Mouse (Mus musculus): ENCODE measurements at regions not wholly inside any gene's neighbourhood (a gene's known extent, or its start where the extent isn't known, plus 50 kb on each side); places are given as distances from the start of the nearest gene placed in this dataset.

DNA sequence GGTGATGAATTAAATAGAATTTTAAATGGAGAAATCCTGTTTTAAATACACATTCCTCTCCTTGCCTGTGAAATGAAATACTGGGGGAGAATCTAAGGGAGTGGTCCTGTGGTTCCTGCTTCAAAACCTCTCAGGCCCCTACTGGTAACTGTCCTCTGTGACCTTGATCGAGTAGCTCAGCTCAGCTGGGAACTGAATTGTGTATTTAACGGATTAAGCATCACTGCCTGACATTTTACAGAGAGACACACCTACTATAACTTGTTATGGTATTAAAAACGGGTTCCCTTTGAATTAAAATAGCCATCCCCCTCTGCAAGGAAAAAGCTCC is 203.2 kb upstream of the Chl1 start:
- no peak for TF ChIP-seq CTCF (IDR thresholded peaks at IDR 0.05; ENCODE audit: extremely low read depth, insufficient read length, insufficient replicate concordance, low read depth, low read length)
- no peak for TF ChIP-seq POLR2A (IDR thresholded peaks at IDR 0.05; ENCODE audit: low read depth, low read length)
- no peak overlapping the region for H3K27ac ChIP-seq (ENCODE audit: insufficient read depth, low read depth, low read length)
- H3K36me3 ChIP-seq (ENCODE audit: control insufficient read depth, insufficient read depth, low read length), result no peaks in the 10 kb centered on the region
- WGBS, result 37% methylated on average over 3 of the region's 3 CpGs
- H3K4me3 ChIP-seq (ENCODE audit: low read depth, low read length), result no peak overlapping the region
- no peaks in the 10 kb centered on the region for H3K4me1 ChIP-seq (ENCODE audit: control insufficient read depth, insufficient read depth, insufficient read length, low read length)
- no peaks in the 10 kb centered on the region for H3K27me3 ChIP-seq (ENCODE audit: control insufficient read depth, insufficient read depth, low read length)

DNA sequence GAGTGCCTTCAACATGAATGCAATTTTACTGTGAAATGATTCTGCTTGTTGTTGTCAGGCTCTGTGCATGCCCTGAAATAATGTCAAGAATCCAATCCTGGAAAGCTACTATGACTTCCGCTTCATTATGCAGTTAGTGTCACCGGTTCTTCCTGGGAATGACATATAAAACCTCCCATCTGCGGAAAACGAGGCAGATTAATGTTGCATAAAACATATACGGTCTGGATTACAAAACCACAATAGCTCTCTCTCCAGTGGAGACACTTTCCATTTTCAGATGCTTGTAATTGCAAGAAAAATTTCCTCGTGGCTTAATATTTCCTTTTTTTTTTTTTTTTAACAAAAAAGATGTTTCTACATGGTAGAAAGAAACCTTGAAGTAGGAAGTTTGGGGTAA is 198.2 kb upstream of the Chl1 start:
- Histone ChIP-seq H3K4me3 (ENCODE audit: low read depth, low read length) (no peak overlapping the region), H3K27ac (ENCODE audit: insufficient read depth, low read depth, low read length) (no peak overlapping the region), H3K4me1 (ENCODE audit: control insufficient read depth, insufficient read depth, insufficient read length, low read length) (no peaks in the 10 kb centered on the region), H3K27me3 (ENCODE audit: control insufficient read depth, insufficient read depth, low read length) (no peaks in the 10 kb centered on the region), H3K36me3 (ENCODE audit: control insufficient read depth, insufficient read depth, low read length) (no peaks in the 10 kb centered on the region)
- no peak for TF ChIP-seq POLR2A (IDR thresholded peaks at IDR 0.05; ENCODE audit: low read depth, low read length)
- TF ChIP-seq CTCF (IDR thresholded peaks at IDR 0.05; ENCODE audit: extremely low read depth, insufficient read length, insufficient replicate concordance, low read depth, low read length), result no peak
- WGBS, result 80% methylated on average over 6 of the region's 6 CpGs

DNA sequence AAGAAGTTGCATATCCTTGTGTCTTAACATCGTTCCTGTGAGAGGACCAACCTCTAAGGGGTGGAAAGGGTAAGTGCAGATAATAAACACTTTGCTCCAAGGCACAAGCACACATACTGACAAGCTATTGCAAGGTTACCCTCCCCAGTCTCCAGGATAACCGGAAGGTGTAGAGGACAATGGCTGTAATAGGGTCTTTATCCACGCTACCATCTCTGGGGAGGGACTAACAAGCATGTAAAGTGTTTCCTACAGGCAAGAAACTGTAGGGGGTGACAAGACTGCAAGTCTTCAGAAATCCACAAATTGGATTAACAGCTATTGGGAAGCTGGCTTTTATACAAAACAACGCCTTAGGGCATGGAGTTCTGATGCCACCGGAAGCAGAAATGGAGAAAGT is 197.5 kb upstream of the Chl1 start:
- Histone ChIP-seq H3K36me3 (ENCODE audit: control insufficient read depth, insufficient read depth, low read length) (no peaks in the 10 kb centered on the region), H3K4me1 (ENCODE audit: control insufficient read depth, insufficient read depth, insufficient read length, low read length) (no peaks in the 10 kb centered on the region), H3K27ac (ENCODE audit: insufficient read depth, low read depth, low read length) (no peak overlapping the region), H3K27me3 (ENCODE audit: control insufficient read depth, insufficient read depth, low read length) (no peaks in the 10 kb centered on the region), H3K4me3 (ENCODE audit: low read depth, low read length) (no peak overlapping the region)
- TF ChIP-seq POLR2A (IDR thresholded peaks at IDR 0.05; ENCODE audit: low read depth, low read length) (no peak), CTCF (IDR thresholded peaks at IDR 0.05; ENCODE audit: extremely low read depth, insufficient read length, insufficient replicate concordance, low read depth, low read length) (no peak)
- 84% methylated on average over 5 of the region's 5 CpGs for WGBS

DNA sequence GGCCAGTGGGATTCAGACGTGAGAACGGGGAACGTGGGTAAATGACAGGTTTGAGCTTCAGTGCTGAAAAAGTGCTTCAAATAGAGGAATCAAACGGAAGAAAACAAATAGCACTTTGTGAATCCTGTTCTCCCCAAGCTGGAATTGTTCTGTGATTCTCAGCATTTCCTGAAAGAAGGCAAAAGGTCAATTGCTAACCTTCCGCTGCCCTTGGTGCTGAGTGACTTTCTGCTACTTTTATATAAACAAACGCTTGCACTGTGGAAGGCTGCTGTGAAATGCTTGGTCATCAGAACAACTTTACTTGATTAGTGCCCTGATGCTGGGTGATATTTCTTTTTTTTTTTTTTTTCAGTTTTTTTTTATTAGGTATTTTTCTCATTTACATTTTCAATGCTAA is 192.3 kb upstream of the Chl1 start:
- Histone ChIP-seq H3K4me3 (ENCODE audit: low read depth, low read length) (no peak overlapping the region), H3K4me1 (ENCODE audit: control insufficient read depth, insufficient read depth, insufficient read length, low read length) (no peaks in the 10 kb centered on the region), H3K27ac (ENCODE audit: insufficient read depth, low read depth, low read length) (no peak overlapping the region), H3K27me3 (ENCODE audit: control insufficient read depth, insufficient read depth, low read length) (no peaks in the 10 kb centered on the region), H3K36me3 (ENCODE audit: control insufficient read depth, insufficient read depth, low read length) (no peaks in the 10 kb centered on the region)
- 48% methylated on average over 6 of the region's 6 CpGs for WGBS
- no peak for TF ChIP-seq POLR2A (IDR thresholded peaks at IDR 0.05; ENCODE audit: low read depth, low read length)

DNA sequence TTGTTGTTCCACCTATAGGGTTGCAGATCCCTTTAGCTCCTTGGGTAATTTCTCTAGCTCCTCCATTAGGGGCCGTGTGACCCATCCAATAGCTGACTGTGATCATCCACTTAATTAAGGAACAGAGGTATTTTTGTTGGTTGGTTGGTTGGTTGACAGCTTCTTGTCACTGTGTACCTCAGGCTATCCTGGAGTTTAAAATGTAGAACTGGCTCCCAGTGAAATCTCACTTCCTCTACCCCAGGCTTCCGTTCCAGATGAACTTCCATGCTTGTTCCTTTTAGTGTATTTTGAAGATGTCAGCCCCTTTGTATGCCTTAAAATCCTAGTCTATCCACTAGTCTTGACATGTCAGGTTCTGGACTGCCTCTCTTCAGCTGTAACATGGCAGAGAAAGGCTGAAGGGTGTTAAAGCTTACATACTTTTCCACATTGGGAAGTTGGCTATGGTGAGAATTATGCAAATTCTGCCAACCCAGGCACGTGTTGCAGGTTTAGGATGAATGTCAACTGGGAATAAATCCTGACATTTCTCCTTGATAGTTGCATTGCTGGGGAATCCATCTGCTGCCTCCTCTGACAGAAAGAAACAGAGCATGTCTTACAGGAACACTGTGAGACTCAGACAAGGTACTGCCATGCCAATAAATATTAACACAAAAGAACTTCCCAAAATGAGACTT is 191.6 kb upstream of the Chl1 start:
- 74% methylated on average over 3 of the region's 3 CpGs for WGBS
- Histone ChIP-seq H3K4me1 (ENCODE audit: control insufficient read depth, insufficient read depth, insufficient read length, low read length) (no peaks in the 10 kb centered on the region), H3K4me3 (ENCODE audit: low read depth, low read length) (no peak overlapping the region), H3K27me3 (ENCODE audit: control insufficient read depth, insufficient read depth, low read length) (no peaks in the 10 kb centered on the region), H3K36me3 (ENCODE audit: control insufficient read depth, insufficient read depth, low read length) (no peaks in the 10 kb centered on the region), H3K27ac (ENCODE audit: insufficient read depth, low read depth, low read length) (no peak overlapping the region)
- TF ChIP-seq POLR2A (IDR thresholded peaks at IDR 0.05; ENCODE audit: low read depth, low read length) (no peak), CTCF (IDR thresholded peaks at IDR 0.05; ENCODE audit: extremely low read depth, insufficient read length, insufficient replicate concordance, low read depth, low read length) (no peak)

DNA sequence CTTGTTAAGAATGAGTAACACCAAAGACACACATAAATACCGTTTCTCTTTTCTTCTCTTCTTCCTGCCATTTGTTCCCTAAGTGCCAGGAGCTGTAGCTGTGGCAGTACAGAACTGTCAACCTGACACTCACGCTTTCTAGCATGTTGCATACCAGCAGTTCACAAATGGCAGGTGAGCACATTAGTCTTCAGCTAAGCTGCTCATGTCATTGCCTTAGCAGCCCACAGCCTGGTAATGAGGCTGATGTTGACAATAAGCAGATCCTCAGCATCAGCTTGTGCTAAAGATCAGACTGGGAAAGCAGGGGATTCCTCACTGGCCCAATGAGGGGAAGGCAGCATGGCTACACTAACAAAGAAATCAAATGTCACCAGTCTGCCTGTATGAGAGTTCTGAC is 190.4 kb upstream of the Chl1 start:
- H3K4me3 ChIP-seq (ENCODE audit: low read depth, low read length), result no peak overlapping the region
- no peaks in the 10 kb centered on the region for H3K4me1 ChIP-seq (ENCODE audit: control insufficient read depth, insufficient read depth, insufficient read length, low read length)
- 81% methylated on average over 2 of the region's 2 CpGs for WGBS
- H3K27ac ChIP-seq (ENCODE audit: insufficient read depth, low read depth, low read length), result no peak overlapping the region
- no peaks in the 10 kb centered on the region for H3K27me3 ChIP-seq (ENCODE audit: control insufficient read depth, insufficient read depth, low read length)
- TF ChIP-seq CTCF (IDR thresholded peaks at IDR 0.05; ENCODE audit: extremely low read depth, insufficient read length, insufficient replicate concordance, low read depth, low read length) (no peak), POLR2A (IDR thresholded peaks at IDR 0.05; ENCODE audit: low read depth, low read length) (no peak)
- H3K36me3 ChIP-seq (ENCODE audit: control insufficient read depth, insufficient read depth, low read length), result no peaks in the 10 kb centered on the region

DNA sequence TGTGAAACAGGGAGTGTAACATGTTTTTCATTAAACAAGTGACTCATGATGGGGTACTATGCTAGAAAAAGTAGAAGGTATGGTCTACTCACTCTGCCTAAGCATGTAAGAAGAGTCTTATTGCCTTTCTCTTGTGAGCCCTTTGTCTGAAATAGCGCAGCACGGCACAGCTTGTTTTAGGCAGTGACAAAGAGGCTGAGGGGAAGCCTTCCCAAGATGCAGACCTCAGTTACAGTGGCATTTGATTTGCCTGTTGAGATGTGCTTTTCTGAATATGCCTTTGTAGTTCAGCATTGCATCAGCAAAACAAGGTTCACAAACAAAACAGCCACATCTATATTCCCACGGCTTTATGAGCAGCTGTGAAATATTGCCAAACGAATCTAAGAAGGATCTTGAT is 189.8 kb upstream of the Chl1 start:
- TF ChIP-seq CTCF (IDR thresholded peaks at IDR 0.05; ENCODE audit: extremely low read depth, insufficient read length, insufficient replicate concordance, low read depth, low read length) (no peak), POLR2A (IDR thresholded peaks at IDR 0.05; ENCODE audit: low read depth, low read length) (no peak)
- no peak overlapping the region for H3K27ac ChIP-seq (ENCODE audit: insufficient read depth, low read depth, low read length)
- no peaks in the 10 kb centered on the region for H3K4me1 ChIP-seq (ENCODE audit: control insufficient read depth, insufficient read depth, insufficient read length, low read length)
- 80% methylated on average over 4 of the region's 4 CpGs for WGBS
- H3K36me3 ChIP-seq (ENCODE audit: control insufficient read depth, insufficient read depth, low read length), result no peaks in the 10 kb centered on the region
- H3K27me3 ChIP-seq (ENCODE audit: control insufficient read depth, insufficient read depth, low read length), result no peaks in the 10 kb centered on the region
- no peak overlapping the region for H3K4me3 ChIP-seq (ENCODE audit: low read depth, low read length)

DNA sequence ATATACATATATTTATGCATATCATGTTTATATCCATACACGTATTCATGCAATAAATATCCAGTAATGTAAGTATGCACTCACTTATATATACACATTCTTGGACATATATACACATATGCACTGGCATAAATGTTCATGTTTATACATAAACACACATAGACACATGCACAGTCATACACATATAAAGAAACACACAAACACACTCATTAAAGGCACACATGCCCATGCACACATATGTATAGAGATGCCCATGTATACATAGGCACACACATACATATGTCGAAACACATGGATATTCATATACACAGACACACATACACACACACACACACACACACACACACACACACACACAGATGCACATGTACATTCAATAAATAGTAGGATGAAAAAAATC is 189.3 kb upstream of the Chl1 start:
- Histone ChIP-seq H3K36me3 (ENCODE audit: control insufficient read depth, insufficient read depth, low read length) (no peaks in the 10 kb centered on the region), H3K27ac (ENCODE audit: insufficient read depth, low read depth, low read length) (no peak overlapping the region), H3K4me3 (ENCODE audit: low read depth, low read length) (no peak overlapping the region), H3K4me1 (ENCODE audit: control insufficient read depth, insufficient read depth, insufficient read length, low read length) (no peaks in the 10 kb centered on the region), H3K27me3 (ENCODE audit: control insufficient read depth, insufficient read depth, low read length) (no peaks in the 10 kb centered on the region)
- 89% methylated on average over 2 of the region's 2 CpGs for WGBS
- TF ChIP-seq CTCF (IDR thresholded peaks at IDR 0.05; ENCODE audit: extremely low read depth, insufficient read length, insufficient replicate concordance, low read depth, low read length), result no peak
- no peak for TF ChIP-seq POLR2A (IDR thresholded peaks at IDR 0.05; ENCODE audit: low read depth, low read length)
